Mouse (Mus musculus) G1E (cell line): ENCODE results near the gene Rwdd2b.

ENCODE experiments used
- CTCF ChIP-seq: IDR thresholded peaks from 2 replicates; pipeline ENCODE4 v1.5.1; 2012; ENCODE audit warnings: low read depth, low read length, inconsistent platforms, mixed read lengths
- GATA1 ChIP-seq: IDR thresholded peaks from 2 replicates; pipeline ENCODE4 v1.6.1; 2012; ENCODE audit warnings: borderline replicate concordance, low read length, inconsistent platforms, mixed read lengths
- TAL1 ChIP-seq: conservative IDR thresholded peaks from 2 replicates; pipeline ENCODE4 v1.6.1; 2012; ENCODE audit warnings: low read depth, low read length, inconsistent platforms, mixed read lengths

GRCm38 (mm10) chr16:87434946-87435345 lies 5.4 kb downstream of the Rwdd2b start:
- no peak for TF ChIP-seq CTCF
- TF ChIP-seq GATA1, result no peak
- no peak for TF ChIP-seq TAL1
